Mouse (Mus musculus) megakaryocyte-erythroid progenitor cell, adult 5 weeks (primary cell): ENCODE data around the gene Ap3b2. TPM values are rescaled to one million over a fixed set of nuclear protein-coding genes. Genes with fewer than 3 reads are reported as not detected.

Experiments
- polyA plus RNA-seq: library from polyadenylated mRNA; stranded (reverse); fragments of >175 nt; gene quantifications from 2 replicates; pipeline ENCODE4 v1.2.3, GENCODE M21; 2012

Ap3b2 gene
- polyA plus RNA-seq: not detected in 2 replicates

GRCm38 (mm10) chr7:81493331-81494021, at the start of gene Ap3b2:
Ap3b2 (minus strand) TSS chr7:81493925.

GRCm38 (mm10) chr7:81498181-81498580, 4.5 kb upstream of the Ap3b2 start, which contains the start of gene BC048679:
BC048679 (minus strand) TSS chr7:81498281.

GRCm38 (mm10) chr7:81455155-81455651, 38.5 kb downstream of the Ap3b2 start, which contains the start of gene Cpeb1:
Cpeb1 (minus strand) TSS chr7:81455465.

Other genes with a start within 250 kb of the Ap3b2 start
- gene Rps17, start 148.7 kb downstream of the Ap3b2 start, polyA plus RNA-seq: 270 and 323 TPM in 2 replicates
- not detected in 2 replicates for gene Cpeb1, start 38.5 kb downstream of the Ap3b2 start, polyA plus RNA-seq
- not detected in 2 replicates for gene BC048679, start 4.4 kb upstream of the Ap3b2 start, polyA plus RNA-seq
- gene Fsd2, start 73.0 kb upstream of the Ap3b2 start, polyA plus RNA-seq: 0.05 TPM in 1 of 2 replicates, not detected in the other
- gene Whamm, start 77.3 kb upstream of the Ap3b2 start, polyA plus RNA-seq: 22.5 and 30.6 TPM in 2 replicates
- gene Homer2, start 213.6 kb upstream of the Ap3b2 start, polyA plus RNA-seq: 1.5 and 2.8 TPM in 2 replicates